Mouse (Mus musculus) retina, postnatal 1 day (tissue): ENCODE data around the gene Vps13a.

Source experiments
- DNase-seq: peaks from one replicate; pipeline ENCODE4 v3.0.0-alpha.2; 2012

Gene Vps13a

GRCm38 (mm10) chr19:16576790-16577189 lies 203.9 kb downstream of the Vps13a start:
- no peak for DNase-seq
